Mouse (Mus musculus) T-helper 1 cell (primary cell): ENCODE data around the gene Fstl4.

Experiments
- in situ Hi-C: fragments of 300-600 bp; cut with MboI, MseI; formaldehyde crosslinking; loops from one replicate; pipeline ENCODE4 v1.15.1; 2025; ENCODE audit warnings: high pct_unique_total_duplicates

The Fstl4 gene

DNA sequence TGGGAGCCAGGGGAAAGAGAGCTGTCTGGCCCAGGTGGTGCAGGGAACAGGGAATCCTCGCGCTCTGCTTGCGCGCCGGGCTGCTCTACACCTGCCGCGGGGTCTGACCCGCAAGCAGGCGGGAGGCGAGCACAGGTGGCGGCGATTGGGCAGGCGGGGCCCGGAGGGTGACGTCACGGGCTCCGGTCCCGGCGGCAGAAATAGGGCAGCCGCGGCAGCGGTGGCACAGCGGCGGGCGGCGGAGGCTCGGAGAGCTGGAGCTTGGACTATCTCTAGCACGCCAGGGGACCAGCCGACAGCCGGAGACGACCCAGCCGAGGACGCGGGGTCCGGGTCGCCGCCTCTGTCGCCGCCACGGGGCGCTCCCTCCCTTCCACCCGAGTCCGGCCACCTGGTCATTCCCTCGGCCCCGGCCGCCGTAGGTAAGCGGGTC is at the start of gene Fstl4:
Gene Fstl4 (plus strand): TSS at position 174 of the 433 bp plus-strand sequence.
- in situ Hi-C loops, result no loop called here

DNA sequence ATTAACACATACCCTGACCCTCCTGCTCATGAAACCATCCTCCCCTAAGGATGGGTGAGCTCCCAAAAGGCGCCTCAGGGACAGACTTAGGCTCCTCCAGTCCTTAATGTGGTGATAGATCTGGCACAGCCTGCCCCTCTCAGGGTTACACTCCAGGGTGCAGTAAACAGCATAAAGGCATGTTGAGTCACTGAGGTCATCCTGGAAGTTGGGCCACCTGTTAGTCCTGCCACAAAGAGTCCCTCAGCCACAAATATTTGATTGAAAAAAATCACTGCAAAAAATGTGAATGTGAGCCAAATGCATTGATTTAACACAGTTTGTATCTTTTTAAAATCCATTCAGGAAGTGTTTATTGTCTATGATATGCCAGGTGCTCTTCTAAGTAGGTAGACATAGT is 45.9 kb upstream of the Fstl4 start:
- in situ Hi-C loops, result no loop called here

DNA sequence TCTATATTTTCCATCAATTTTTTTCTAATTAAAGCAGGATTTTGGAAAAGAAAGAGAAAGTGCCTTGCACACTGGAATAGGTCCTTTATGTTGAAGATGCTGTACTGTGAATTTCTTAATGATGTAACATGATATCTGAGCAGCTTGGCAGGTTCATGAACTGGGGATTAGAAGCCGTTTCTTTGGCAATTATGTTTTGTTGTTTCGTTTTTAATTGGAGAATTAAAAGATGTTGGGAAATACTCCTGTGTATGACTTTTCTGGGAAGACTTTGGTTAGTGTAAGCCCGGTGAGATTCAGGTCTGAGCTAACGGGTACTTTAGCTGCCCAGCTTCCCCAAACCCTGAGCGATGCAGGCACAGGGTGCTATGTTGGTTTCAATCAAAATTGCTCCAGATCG is 43.3 kb upstream of the Fstl4 start:
- in situ Hi-C loops, result no loop called here

DNA sequence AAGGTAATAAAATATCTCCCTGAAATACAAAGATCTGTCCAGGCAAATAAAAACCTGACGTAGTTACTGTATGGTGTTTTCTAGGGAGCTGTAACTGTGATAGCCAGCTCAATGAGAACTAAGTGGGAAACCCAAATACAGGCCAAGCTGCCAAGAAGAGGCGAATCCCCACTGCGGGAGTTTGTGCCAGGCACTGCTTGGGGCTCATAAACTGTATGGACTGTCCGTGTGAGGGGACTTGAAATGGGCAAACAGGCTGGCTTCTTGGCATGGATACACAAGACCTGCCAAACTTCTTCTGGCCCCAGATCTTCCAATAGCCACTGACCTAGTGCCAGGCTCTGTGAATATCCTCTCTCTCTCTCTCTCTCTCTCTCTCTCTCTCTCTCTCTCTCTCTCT is 41.7 kb upstream of the Fstl4 start:
- in situ Hi-C loops, result no loop called here

DNA sequence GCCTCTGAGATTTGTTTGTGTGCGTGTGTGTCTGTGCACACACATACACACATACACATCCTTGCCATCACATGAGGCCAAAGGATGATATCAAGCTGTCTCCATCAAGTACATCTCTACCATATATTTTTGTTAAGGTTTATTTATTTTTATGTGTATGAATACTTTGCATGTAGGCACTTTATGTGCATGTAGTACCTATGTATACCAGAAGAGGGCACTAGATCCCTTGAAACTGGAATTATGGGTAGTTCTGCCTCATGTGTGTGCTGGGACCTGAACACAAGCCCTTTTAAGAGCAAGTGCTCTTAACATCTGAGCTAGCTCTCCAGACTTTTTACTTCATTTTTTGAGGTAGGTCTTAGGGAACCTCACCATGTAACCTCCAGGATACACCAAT is 38.4 kb upstream of the Fstl4 start:
- in situ Hi-C loops, result no loop called here

DNA sequence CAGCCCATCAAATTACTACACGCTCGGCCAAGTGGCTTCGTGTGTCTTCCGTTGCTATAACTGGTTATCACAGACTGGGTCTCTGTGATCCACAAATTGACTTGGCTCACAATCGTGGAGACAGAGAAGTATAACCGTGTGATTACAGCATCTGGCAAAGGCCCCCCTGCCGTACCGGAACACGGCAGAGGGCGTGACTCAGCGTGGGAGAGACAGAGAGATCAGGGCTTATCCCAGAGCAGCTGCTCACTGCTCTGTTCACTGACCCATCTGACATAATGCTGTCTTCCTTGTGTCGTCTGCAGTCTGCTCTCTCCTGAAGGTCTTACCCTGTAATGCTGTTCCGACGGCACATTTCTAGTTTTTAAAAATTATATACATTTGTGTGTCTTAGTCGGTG is 36.0 kb upstream of the Fstl4 start:
- in situ Hi-C loops, result no loop called here

DNA sequence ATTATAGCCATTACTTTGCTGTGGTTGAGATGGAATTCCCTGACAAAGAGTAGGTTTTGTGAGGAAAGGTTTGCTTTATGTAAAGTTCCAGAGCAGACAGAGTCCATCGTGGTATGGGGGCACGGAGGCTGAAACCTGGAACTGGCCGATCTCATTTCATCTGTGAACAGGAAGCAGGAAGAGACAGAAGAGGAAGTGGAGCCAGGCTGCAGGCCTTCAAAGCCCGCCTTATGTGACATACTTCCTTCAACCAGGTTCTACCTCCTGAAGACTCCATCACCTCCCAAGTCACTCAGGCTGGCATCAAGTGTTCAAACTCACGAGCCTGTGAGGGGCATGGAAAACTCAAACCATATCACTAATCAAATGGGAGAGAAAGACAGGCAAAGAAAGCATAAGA is 34.5 kb upstream of the Fstl4 start:
- in situ Hi-C loops, result no loop called here

DNA sequence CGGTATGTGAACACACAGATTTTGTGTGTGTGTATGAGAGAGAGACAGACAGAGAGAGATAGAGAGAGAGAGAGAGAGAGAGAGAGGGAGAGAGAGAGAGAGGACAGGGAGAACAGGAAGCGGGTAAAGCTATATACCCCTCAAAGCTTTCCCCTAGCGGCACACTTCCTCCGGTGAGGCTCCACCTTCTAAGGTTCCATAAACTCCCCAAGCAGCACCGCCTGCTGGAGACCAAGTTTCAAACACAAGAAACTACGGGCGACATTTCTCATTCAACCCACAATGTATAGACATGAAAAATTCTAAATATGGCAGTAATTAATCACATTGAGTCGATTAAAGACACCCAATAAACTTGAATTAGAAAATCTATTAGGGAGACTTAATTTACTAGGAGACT is 32.5 kb upstream of the Fstl4 start:
- in situ Hi-C loops, result no loop called here

DNA sequence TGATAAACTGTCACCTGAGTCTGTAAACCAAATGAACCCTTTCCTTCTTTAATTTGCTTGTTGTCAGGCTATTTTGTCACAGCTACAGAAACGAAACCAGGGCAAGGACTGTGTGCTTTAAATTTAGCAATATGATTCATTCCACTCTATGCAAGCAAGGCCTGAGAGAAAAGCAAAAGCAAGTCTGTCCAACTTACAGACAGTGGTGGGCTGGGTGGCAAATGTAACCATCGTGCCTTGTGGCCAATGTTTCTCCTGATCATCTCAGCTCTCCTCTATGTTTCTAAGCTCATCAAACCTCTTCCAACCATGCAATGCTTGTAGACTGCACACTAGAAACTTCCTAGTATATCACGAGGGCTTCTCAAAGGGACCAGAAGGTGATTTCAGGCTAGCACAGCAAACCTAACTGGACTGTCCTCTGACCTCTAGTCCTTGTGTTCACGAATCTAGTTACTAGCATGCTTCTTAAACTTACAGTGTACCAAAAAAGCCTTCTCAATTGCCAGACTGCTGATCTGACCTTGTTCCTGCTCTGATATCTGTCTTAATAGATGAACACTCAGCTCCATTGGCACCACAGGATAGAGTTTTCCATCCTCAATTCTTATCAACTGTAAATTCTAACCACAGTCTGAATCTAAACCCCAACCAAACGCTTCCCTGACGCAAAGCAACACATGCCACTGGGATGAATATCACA is 29.8 kb upstream of the Fstl4 start:
- in situ Hi-C loops, result no loop called here

DNA sequence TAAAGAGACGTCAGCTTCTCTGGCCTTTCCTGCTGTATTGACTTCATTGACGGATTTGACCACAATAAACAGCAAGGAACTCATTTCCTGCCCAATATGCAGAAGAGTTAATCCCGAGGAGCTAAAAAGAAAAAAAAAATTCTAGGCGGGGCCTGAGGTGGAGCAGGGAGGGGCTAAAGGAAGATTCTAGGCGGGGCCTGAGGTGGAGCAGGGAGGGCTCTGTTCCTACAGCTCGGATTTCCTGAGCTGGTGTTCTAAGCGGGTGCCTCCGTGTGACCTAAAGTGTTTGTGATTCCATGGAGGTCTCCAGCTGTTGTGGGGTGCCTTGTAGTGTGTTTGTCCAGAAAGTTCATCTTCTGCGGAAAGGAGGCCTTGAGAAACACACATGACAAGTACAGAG is 25.2 kb upstream of the Fstl4 start:
- in situ Hi-C loops, result no loop called here

DNA sequence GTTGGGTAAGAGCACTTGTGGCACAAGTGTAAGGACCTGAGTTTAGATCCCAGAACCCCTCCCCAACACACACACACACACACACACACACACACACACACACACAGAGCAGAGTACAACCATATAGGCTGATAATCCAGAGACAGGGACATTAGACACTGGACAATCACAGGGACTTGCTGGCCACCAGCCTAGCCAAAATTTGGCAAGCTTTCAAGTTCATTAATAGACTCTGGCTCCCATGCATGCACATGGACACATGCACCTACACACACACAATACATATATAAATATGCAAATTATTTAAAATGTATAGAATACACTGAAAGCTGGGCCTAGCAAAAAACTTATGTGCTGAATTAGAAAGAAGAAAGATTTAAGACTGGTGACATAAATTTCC is 24.0 kb upstream of the Fstl4 start:
- in situ Hi-C loops, result no loop called here

DNA sequence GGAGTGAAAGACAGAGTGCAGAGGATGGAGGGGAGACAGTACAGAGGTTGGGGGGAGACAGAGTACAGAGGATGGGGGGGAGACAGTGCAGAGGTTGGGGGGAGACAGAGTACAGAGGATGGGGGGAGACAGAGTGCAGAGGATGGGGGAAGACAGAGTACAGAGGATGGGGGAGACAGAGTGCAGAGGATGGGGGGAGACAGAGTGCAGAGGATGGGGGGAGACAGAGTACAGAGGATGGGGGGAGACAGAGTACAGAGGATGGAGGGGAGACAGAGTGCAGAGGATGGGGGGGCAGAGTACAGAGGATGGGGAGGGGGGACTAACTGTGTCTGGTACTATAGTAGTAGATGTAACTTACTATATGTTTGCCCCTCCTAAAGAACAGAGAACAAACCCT is 20.5 kb upstream of the Fstl4 start:
- in situ Hi-C loops, result no loop called here

DNA sequence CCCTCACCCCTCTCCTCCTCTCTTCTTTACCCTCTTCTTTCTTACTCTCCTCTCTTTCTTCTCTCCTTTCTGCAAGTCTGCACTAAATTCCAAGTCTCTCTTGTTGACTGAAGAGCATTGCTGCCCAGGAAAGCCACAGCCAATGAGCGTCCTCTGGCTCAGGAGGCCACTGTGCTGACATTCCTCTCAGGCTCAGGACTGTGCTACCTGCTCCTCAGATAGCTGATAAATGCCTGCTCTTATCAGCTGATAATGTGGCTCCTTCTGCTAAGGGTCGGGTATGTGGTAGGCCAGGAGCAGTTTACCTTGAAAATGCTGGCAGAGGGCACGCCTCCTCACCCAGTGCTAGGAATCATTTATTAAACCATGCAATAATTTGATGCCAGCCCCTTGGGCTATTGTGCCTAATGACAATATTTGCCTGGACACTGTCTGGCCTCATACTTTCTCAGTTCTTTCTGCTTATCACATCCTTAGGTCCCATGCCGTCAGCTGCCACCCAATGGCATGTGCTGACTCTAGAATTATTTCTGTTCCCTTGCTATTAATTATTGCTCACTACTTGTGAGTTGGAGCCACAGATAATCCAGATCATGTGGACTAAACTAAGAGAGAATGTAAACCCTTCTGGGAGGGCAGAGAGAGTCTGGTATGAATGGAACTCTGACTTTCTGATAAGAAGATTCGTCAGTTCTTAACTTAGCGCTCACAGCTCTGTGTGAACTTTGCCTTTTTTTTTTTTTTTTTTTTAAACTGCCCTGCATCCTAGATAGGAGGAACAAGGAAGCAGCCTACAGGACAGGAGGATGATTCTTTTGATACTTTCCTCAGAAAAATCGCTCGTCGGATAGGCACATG is 19.6 kb upstream of the Fstl4 start:
- in situ Hi-C loops, result no loop called here

DNA sequence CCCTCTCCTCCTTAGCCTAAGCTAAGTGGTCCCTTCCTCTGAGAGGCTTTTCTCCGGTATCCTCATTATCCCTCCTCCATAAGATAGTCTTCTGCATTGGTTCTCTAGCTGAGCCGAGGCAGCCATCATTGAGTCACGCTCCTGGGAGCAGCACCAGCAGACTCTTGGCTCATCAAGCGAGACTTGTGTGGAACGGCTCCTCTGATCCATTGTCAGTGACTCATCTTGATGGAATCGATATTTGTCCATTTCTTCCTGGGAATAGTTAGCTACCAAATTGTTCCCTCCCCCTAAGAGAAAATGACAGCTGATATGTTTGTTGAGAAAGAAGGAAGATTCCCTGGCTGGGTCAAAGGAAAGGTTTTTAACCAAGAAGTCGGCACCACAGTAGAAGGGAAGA is 17.2 kb upstream of the Fstl4 start:
- in situ Hi-C loops, result no loop called here

DNA sequence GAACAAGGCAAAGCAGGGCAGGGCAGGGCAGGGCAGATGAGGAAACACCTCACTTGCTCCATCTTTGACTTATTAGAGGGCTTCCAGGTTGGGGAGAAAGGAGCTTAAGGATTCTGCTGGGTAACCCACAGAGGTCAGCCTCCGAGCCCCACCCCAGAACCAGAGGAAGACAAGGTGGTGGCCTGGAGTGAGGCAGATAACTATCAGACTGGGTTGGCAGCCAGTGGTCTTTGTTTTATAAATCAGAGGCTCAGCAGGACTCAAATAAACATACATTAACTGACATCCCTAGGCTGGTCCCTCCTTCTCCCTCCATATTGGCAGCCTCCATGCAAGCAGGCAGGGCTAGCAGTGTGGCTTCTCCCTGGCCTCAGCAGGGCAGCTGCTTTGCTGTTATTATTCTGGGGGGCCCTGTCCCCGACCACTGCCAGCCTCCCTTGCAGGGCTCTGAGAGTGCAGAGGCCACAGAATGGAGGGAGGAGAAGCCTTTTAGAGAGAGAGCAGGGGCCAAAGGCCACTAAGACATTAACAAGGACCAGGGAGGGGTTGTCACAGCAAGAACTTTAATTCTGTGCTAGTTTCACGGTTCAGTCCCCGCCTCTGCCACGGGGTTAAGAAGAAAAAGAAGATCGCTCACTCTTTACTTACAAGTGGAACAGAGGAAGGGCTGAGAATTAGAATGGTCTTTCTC is 16.5 kb upstream of the Fstl4 start:
- in situ Hi-C loops, result no loop called here

DNA sequence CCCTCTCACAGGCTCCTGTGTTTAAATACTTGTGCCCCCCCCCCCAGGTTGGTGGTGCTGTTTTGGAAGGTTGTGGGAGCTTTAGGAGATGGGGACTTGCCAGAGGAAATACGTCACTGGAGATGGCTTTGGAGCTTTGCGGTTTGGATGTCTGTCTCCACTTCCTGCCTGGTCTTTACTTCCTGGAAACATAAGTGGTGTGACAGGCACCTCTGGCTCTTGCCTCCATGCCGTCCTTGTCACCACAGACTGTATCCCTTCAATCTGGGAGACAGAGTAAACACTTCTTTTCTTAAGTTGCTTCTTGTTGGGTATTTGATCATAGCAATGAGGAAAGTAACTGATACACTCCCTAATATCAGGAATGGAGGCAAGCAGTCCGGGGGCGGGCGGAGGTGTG is 14.4 kb upstream of the Fstl4 start:
- in situ Hi-C loops, result no loop called here

DNA sequence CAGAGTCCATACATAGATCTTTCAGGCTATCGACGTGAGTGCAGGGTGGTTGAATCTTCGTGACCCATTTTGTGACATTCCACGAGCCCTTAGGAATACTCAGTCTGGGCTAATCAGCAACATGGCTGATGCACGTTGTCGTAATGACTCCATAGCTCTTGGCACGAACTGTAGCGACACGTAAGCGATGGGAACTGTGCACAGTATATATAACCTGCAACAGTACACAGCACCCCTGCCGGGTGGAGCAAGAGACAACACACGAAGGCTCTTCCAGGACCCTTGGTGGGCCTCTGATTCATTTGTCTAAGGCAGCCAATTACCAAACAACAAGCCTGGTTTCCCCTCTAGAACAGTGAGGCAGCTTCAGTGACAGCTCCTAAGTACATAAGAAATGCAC is 11.9 kb upstream of the Fstl4 start:
- in situ Hi-C loops, result no loop called here

DNA sequence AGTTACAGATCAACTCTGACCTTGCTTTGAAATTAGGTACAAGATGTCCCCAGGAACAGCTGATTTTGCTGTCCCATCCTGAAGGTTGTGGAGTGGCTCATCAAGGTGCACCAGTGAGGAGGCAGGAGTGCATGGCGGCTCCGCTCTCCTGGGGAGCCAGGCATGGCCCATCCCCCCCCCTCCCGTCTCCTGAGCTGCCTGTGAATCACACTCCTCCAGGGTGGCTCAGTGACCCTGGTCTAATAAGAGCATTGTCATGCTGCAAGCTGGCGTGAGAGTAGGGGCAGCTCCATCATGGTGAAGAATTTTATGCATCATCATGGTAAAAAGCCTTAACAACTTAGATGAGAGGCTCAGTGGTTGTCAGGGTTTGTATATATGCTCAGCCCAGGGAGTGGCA is 11.2 kb upstream of the Fstl4 start:
- in situ Hi-C loops, result no loop called here

DNA sequence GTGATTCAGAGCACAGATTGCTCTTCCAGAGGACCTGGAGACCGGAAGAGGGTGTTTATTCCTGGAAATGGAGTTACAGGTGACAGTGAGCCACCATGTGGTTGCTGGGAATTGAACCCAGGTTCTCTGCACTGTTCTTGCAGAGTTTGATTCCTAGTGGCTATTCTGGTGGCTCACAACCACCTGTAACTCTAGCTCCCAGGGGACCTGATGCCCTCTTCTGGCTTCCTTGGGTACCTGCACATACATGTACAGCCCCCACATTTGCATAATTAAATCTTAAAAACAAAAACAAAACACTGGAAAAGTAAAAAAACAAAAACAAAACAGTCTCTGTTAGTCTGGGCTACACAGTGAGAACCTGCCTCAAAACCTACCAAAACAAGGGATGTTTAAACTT is 2.6 kb upstream of the Fstl4 start:
- in situ Hi-C loops, result no loop called here

DNA sequence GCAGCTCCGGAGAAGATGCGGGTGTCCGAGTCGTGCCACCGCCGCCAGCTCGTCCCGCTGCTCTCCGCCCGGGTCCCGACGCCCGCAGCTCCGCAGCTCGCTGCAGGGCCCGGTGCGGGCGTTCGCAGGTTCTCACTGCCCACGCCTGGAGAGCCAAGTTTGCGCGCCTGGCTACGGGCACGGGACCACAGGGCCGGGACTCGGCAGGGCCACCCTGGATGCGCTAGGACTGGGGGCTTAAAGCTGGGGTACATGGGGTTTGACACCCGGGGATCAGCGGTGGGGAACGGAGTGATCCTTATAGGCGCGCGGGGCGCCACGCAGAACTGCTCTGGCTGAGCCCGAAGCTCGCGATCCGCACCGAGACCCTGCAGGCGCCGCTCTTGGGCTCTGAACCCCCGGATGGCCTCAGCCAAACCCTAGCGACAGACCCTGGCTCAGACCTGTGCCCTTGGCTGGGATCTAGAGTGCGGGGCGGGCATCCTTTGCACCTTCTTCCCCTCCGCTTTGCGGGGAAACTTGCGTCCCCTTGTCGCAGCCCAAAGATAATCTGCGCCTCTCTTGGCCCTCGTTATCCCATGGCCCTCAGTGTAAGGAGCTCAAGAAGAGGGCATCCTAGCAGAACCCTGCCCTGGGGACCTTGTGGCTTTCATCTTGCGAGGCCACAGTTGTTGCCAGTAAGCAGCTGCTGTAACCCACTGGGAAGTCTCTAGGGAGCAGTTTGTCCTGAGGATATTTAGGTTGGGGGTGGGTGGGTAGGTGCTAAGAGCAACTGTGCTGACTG is 652 bp downstream of the Fstl4 start:
- in situ Hi-C loops, result no loop called here

DNA sequence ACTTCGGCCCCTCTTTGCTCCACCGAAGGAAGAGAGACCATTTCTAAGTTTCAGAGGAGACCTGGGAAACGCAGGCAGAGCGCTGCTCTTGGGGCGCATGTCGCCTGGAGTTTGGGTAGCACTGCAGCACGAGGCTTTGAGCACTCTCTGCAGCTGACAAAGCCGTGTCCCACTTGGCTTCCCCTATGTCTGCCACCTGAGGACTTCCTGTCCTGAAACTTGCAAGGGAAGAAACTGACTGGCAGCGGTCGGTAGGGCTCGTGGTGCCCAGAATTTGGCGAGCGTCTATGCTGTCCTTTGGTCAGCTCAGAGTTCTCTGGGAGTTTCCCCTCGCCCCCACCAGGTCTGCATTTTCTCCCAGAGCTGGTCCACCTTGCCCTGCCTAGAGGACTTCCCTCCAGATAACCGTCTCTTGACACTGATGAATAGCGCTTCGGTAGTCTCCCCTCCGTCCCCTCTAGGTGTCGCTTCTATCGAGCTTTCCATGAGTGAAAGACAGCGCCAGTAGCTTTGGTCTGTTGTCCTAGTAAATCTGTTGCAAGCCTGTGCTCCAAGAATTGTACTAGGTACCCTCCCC is 1.3 kb downstream of the Fstl4 start:
- in situ Hi-C loops, result no loop called here

DNA sequence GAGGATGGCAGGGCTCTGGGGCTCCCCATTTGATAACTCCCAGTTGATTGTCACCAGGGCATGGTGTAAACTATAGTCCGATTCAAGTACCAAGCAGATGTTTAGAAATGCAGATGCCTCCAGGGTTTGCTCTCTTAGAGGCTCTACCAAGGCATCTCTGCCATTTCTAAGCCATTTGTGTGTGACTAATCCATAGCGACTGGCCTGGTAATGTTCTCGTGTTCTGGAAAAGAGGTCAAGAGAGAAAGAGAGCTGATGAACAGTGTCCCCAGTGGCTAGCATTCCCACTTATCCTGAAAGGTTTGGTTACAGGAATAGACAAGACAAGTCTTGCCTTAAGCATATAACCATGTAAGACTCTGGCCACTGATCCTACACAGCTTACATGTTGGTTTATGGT is 3.5 kb downstream of the Fstl4 start:
- in situ Hi-C loops, result no loop called here
